Mouse (Mus musculus): ENCODE measurements around the gene Msmb. TPM values are rescaled to one million over a fixed set of nuclear protein-coding genes. Genes with fewer than 3 reads are reported as not detected.

Gene Msmb
- polyA plus RNA-seq, 1 experiment from 2014 or later: not detected

GRCm38 (mm10) chr14:32159150-32159670 lies 17.4 kb downstream of the Msmb start:
- peak; percentile 37; the same call in 1 of the 2 replicates for ATAC-seq
- Histone ChIP-seq H3K9ac (replicated peaks; ENCODE audit: low read depth, low read length) (peak overlapping the region; percentile 54), H3K27me3 (replicated peaks; ENCODE audit: control insufficient read depth, insufficient read depth, low read length) (no peaks in the 10 kb centered on the region), H3K4me2 (ENCODE audit: low read length) (peak overlapping the region; percentile 59), H3K36me3 (ENCODE audit: control insufficient read depth, insufficient read depth) (no peaks in the 10 kb centered on the region), H3K27ac (ENCODE audit: low read length) (peak overlapping the region; percentile 44; the same call in 1 of the 2 replicates), H3K4me3 (replicated peaks; ENCODE audit: low read length) (peak overlapping the region; percentile 98), H3K9me3 (ENCODE audit: control insufficient read depth, low read length) (no peaks in the 10 kb centered on the region), H3K4me1 (replicated peaks; ENCODE audit: control insufficient read depth, insufficient read depth, low read length) (peaks cover 20% of the 10 kb centered on the region)
- 45% methylated on average over 4 of the region's 4 CpGs for WGBS

DNA sequence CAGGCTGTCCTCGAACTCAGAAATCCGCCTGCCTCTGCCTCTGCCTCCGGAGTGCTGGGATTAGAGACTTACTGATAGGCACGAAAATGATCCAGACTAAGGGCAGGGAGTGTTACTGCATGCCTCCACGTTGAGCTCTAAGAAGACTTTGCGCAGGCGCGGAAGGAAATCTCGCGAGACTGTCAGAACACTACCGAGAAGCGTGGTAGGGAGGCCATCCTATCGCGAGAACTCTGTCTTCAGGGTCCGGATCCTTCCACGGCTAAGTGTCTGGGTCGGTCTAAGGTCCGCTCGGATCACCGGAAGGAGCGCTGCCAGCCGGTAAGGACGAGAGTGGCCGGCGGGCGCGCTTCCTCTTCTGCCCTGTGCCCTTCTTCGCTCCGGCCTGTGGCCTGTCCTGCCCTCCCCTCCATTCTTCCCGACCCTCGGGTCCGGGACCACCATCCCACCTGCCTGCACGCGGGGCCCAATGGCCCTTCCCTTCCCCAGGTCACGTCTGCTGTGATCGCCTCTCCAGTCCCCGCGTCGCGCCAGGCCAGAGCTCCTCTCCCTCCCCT lies 17.9 kb downstream of the Msmb start, which contains the start of gene Ncoa4:
TSS of gene Ncoa4 (plus strand) at position 176 of the 557 bp plus-strand sequence.
- no peaks in the 10 kb centered on the region for H3K36me3 ChIP-seq (ENCODE audit: control insufficient read depth, insufficient read depth)
- H3K9ac ChIP-seq (replicated peaks; ENCODE audit: low read depth, low read length): peak within 1 kb of the TSS; percentile 98
- H3K9me3 ChIP-seq (ENCODE audit: control insufficient read depth, low read length): no peaks in the 10 kb centered on the region
- under 1% methylated on average over 39 of the region's 40 CpGs for WGBS
- peak within 1 kb of the TSS; percentile 98 for H3K4me3 ChIP-seq (replicated peaks; ENCODE audit: low read length)
- peaks cover 20% of the 10 kb centered on the region for H3K4me1 ChIP-seq (replicated peaks; ENCODE audit: control insufficient read depth, insufficient read depth, low read length)
- ATAC-seq: peak; percentile 99
- H3K4me2 ChIP-seq (ENCODE audit: low read length): peak within 1 kb of the TSS; percentile 99
- H3K27me3 ChIP-seq (replicated peaks; ENCODE audit: control insufficient read depth, insufficient read depth, low read length): no peaks in the 10 kb centered on the region
- peak within 1 kb of the TSS; percentile 75 for H3K27ac ChIP-seq (ENCODE audit: low read length)

GRCm38 (mm10) chr14:32160563-32160962 lies 18.7 kb downstream of the Msmb start:
- H3K36me3 ChIP-seq (ENCODE audit: control insufficient read depth, insufficient read depth): no peaks in the 10 kb centered on the region
- H3K27ac ChIP-seq (ENCODE audit: low read length): peak overlapping the region; percentile 75; the same call in 1 of the 2 replicates
- peak overlapping the region; percentile 98 for H3K4me3 ChIP-seq (replicated peaks; ENCODE audit: low read length)
- peak overlapping the region; percentile 99 for H3K4me2 ChIP-seq (ENCODE audit: low read length)
- H3K9ac ChIP-seq (replicated peaks; ENCODE audit: low read depth, low read length): peak overlapping the region; percentile 98
- 36% methylated on average over 7 of the region's 7 CpGs for WGBS
- H3K27me3 ChIP-seq (replicated peaks; ENCODE audit: control insufficient read depth, insufficient read depth, low read length): no peaks in the 10 kb centered on the region
- peaks cover 26% of the 10 kb centered on the region for H3K4me1 ChIP-seq (replicated peaks; ENCODE audit: control insufficient read depth, insufficient read depth, low read length)
- H3K9me3 ChIP-seq (ENCODE audit: control insufficient read depth, low read length): no peaks in the 10 kb centered on the region
- no peak for ATAC-seq

DNA sequence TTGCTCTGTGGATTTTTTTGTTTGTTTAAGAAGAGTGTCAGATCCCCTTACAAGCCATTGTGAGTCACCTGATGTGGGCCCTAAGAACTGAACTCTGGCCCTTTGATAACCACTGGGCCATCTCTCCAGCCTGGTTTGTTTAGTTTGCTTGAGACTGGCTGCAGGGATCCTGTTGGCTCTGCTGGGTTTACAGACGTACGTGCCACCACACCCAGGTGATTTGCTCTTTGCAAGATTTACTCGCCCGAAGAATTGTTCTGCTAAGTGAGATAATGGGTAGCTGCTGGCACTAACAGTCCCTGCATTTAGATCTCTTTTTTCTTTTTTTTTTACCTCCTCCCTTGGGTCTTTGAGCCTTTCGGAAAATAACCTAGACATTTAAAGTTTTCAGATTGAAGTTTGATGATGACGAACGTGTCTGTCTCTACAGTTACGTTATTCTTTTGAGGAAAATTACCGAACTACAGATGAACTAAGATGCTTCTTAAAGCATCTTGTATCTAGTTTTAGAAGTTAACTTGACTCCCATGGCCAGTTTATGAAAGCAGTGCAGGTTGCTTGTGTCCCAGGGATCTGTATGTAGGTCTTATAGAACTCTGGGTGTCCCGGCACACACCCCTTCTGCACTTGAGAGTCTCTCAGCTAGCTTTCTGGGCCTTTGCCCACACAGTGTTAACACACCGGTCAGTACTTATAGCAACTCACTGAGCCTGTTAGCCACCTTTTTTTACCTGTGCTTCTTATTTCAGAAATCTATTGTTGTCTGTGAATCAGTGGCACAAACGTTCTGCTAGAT lies 19.5 kb downstream of the Msmb start:
- Histone ChIP-seq H3K4me2 (ENCODE audit: low read length) (peak overlapping the region; percentile 99; the same call in 1 of the 2 replicates), H3K27me3 (replicated peaks; ENCODE audit: control insufficient read depth, insufficient read depth, low read length) (no peaks in the 10 kb centered on the region), H3K9me3 (ENCODE audit: control insufficient read depth, low read length) (no peaks in the 10 kb centered on the region), H3K4me3 (replicated peaks; ENCODE audit: low read length) (no peak overlapping the region), H3K4me1 (replicated peaks; ENCODE audit: control insufficient read depth, insufficient read depth, low read length) (peaks cover 29% of the 10 kb centered on the region), H3K9ac (replicated peaks; ENCODE audit: low read depth, low read length) (no peak overlapping the region; the same call in 1 of the 2 replicates), H3K36me3 (ENCODE audit: control insufficient read depth, insufficient read depth) (no peaks in the 10 kb centered on the region), H3K27ac (ENCODE audit: low read length) (no peak overlapping the region)
- 92% methylated on average over 12 of the region's 12 CpGs for WGBS
- no peak for ATAC-seq

- no peak overlapping the region for H3K27ac ChIP-seq (ENCODE audit: low read length)
- no peaks in the 10 kb centered on the region for H3K27me3 ChIP-seq (replicated peaks; ENCODE audit: control insufficient read depth, insufficient read depth, low read length)
- ATAC-seq: no peak
- WGBS: 92% methylated on average over 5 of the region's 5 CpGs
- no peak overlapping the region for H3K9ac ChIP-seq (replicated peaks; ENCODE audit: low read depth, low read length)
- no peaks in the 10 kb centered on the region for H3K9me3 ChIP-seq (ENCODE audit: control insufficient read depth, low read length)
- no peak overlapping the region for H3K4me2 ChIP-seq (ENCODE audit: low read length)
- H3K4me3 ChIP-seq (replicated peaks; ENCODE audit: low read length): no peak overlapping the region
- H3K36me3 ChIP-seq (ENCODE audit: control insufficient read depth, insufficient read depth): no peaks in the 10 kb centered on the region
- H3K4me1 ChIP-seq (replicated peaks; ENCODE audit: control insufficient read depth, insufficient read depth, low read length): peaks cover 29% of the 10 kb centered on the region
These were observed 20.4 kb downstream of the Msmb start for GRCm38 (mm10) chr14:32162231-32162630.

DNA sequence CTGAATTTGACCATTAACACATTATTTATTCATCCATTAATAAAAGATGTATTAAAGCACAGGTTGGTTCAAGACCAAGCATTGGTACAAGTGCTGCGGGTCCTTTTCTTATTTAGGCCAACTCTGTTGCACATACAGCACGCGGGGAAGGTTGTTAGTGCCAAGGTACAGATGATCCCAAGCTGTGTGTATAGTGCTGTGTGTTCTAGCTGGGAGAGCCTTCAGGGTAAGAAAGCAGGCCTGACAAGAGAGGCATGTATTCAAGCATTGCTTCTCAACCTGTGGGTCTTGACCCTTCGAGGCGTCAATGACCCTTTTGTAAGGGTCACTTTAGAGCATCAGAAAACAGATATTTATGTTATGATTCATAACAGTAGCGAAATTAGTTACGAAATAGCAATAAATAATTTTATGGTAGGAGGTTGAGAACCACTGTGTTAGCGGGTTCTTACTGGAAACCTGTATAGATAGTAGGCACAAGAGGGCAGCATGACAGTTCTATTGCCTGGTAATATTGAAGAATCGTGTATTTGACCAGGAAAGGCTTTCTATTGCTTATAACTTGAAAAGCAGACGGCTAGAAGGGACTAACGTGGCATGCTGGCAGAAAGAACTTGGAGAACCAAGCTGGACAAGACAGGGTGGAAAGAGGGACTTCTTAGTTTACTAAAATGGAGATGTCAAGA lies 21.5 kb downstream of the Msmb start:
- WGBS: 91% methylated on average over 11 of the region's 11 CpGs

DNA sequence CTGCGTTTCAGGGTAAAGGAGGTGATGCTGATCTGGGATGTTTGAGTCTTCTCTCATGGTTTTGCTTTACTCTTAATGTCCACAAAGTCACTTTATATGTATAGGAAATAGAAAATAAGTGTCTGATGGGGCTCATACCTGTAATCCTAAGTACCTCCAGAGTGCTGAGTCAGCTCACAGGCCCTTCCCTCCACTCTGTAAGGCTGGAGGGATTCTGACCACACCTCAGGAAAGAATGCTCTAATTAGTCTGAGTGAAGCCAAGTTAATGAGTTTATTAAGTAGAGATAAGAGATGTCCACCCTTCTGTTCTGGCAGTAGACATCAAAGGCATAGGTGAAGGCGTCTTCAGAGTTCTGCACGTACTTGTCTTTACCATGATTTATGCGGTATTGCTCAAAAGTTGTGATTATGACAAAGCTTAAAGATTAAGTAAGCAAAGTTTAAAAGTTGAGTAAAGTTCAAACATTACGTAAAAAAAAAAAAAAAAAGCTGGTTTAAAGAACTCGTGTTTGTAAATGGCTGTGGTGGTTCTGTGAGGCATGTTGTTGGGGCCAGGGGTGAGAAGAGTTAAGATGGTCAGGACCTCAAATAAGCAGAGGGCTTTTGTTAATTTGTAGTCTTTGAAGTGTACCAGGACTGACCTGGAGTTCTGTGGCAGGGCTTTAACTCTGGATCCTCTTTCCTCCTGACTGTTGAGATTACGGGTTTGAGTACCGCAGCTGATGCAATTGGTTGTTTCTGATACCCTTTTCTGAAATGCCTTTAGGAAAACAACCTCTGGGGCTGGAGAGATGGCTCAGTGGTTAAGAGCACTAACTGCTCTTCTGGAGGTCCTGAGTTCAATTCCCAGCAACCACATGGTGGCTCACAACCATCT lies 22.6 kb downstream of the Msmb start:
- Histone ChIP-seq H3K9me3 (ENCODE audit: control insufficient read depth, low read length) (no peaks in the 10 kb centered on the region), H3K4me1 (replicated peaks; ENCODE audit: control insufficient read depth, insufficient read depth, low read length) (peaks cover 23% of the 10 kb centered on the region), H3K27me3 (replicated peaks; ENCODE audit: control insufficient read depth, insufficient read depth, low read length) (no peaks in the 10 kb centered on the region), H3K36me3 (ENCODE audit: control insufficient read depth, insufficient read depth) (no peaks in the 10 kb centered on the region), H3K4me3 (replicated peaks; ENCODE audit: low read length) (no peak overlapping the region), H3K4me2 (ENCODE audit: low read length) (no peak overlapping the region), H3K27ac (ENCODE audit: low read length) (no peak overlapping the region), H3K9ac (replicated peaks; ENCODE audit: low read depth, low read length) (no peak overlapping the region)
- ATAC-seq: no peak
- 85% methylated on average over 8 of the region's 8 CpGs for WGBS

More for the DNA sequence above, 21.5 kb downstream of the Msmb start:
- no peaks in the 10 kb centered on the region for H3K27me3 ChIP-seq (replicated peaks; ENCODE audit: control insufficient read depth, insufficient read depth, low read length)
- H3K36me3 ChIP-seq (ENCODE audit: control insufficient read depth, insufficient read depth): no peaks in the 10 kb centered on the region
- H3K9me3 ChIP-seq (ENCODE audit: control insufficient read depth, low read length): no peaks in the 10 kb centered on the region
- no peak for ATAC-seq
- peaks cover 29% of the 10 kb centered on the region for H3K4me1 ChIP-seq (replicated peaks; ENCODE audit: control insufficient read depth, insufficient read depth, low read length)
- no peak overlapping the region for H3K9ac ChIP-seq (replicated peaks; ENCODE audit: low read depth, low read length)
- no peak overlapping the region for H3K4me3 ChIP-seq (replicated peaks; ENCODE audit: low read length)
- no peak overlapping the region for H3K4me2 ChIP-seq (ENCODE audit: low read length)
- no peak overlapping the region for H3K27ac ChIP-seq (ENCODE audit: low read length)

- 1% methylated on average over 42 of the region's 42 CpGs for whole genome bisulfite sequencing
- ATAC-seq: no peak
- peak overlapping the region; percentile 51 for H3K9ac ChIP-seq (replicated peaks; ENCODE audit: low read depth, low read length)
These were observed 23.6 kb downstream of the Msmb start for GRCm38 (mm10) chr14:32165278-32166061.

More at GRCm38 (mm10) chr14:32165278-32166061, 23.6 kb downstream of the Msmb start:
- Histone ChIP-seq H3K4me1 (replicated peaks; ENCODE audit: control insufficient read depth, insufficient read depth, low read length) (peaks cover 20% of the 10 kb centered on the region), H3K4me2 (ENCODE audit: low read length) (peak overlapping the region; percentile 89), H3K4me3 (replicated peaks; ENCODE audit: low read length) (peak overlapping the region; percentile 44), H3K27ac (ENCODE audit: low read length) (peak overlapping the region; percentile 2; the same call in 1 of the 2 replicates), H3K9me3 (ENCODE audit: control insufficient read depth, low read length) (no peaks in the 10 kb centered on the region), H3K36me3 (ENCODE audit: control insufficient read depth, insufficient read depth) (no peaks in the 10 kb centered on the region), H3K27me3 (replicated peaks; ENCODE audit: control insufficient read depth, insufficient read depth, low read length) (no peaks in the 10 kb centered on the region)

Measured in forebrain, embryonic 16.5 days (tissue).